Mouse (Mus musculus): ENCODE measurements around the gene Ly75. TPM values are rescaled to one million over a fixed set of nuclear protein-coding genes. Genes with fewer than 3 reads are reported as not detected.

The Ly75 gene
- polyA plus RNA-seq, 1 experiment from 2014 or later, result 2.0 TPM

DNA sequence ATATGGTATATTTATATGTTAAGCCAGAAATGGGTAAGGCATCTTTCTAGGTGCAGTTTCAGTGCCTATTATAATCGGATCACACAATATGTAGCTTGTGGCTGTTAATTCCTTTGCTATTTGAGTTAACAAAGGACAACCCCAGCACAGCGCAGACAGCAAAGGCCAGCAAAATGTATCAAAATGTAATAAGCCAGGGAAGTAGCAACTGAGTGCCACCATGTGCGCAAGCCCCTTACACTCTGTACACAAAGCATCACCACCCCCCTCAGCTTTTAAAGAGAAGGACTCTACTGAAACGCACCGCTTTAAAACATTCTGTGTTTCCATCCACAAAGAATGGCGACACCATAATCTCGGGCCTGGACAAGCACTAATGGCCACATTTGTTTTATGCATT is 37.4 kb downstream of the Ly75 start:
- Histone ChIP-seq H3K4me1 (ENCODE audit: insufficient read depth) (no peaks in the 10 kb centered on the region), H3K27me3 (ENCODE audit: insufficient read depth, low read length) (no peaks in the 10 kb centered on the region), H3K9me3 (ENCODE audit: low read length) (no peaks in the 10 kb centered on the region), H3K27ac (ENCODE audit: low read depth) (no peak overlapping the region), H3K36me3 (replicated peaks; ENCODE audit: insufficient read depth, low read length) (no peaks in the 10 kb centered on the region; the same call in none of the 2 replicates), H3K4me3 (ENCODE audit: low read depth, low read length) (no peak overlapping the region), H3K4me2 (ENCODE audit: low read depth, low read length) (no peak overlapping the region), H3K9ac (replicated peaks) (no peak overlapping the region)
- TF ChIP-seq EP300 (IDR thresholded peaks at IDR 0.05; ENCODE audit: low read depth) (no peak), CTCF (IDR thresholded peaks at IDR 0.05; ENCODE audit: low read depth) (no peak)
- ATAC-seq, result no peak
- DNase-seq, result no peak
- 82% methylated on average over 7 of the region's 7 CpGs for WGBS (ENCODE audit: insufficient replicate concordance)

DNA sequence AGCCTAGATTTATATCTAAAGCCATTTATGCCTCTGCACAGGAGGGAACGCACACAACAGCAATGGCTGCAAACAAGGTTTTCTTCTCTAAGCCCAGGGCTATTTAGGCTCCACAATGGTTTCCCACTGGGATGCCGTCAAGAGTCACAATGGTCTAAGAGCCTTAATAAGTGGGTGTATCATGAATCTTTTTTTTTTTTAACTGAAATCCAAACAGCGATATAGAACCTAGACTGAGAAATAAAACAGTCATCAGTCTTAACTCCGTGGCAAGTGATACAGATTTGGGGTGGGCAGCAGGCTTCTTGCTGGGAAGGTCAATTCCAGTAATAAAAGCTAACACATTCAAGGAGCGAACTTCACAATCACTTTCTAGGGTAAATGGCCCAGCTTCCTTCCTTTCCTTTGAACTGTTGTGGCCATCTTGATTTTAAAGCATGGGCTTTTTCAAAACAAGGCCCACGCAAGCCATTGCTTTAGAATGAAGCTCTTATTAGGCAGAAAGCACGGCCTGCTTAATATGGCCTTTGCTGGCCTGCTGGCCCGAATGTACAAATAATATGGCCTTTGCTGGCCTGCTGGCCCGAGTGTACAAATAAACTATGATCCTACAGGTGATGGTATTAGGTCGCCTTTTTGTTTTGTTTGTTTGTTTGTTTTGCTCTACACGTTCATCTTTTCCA is 39.4 kb downstream of the Ly75 start:
- Histone ChIP-seq H3K4me2 (ENCODE audit: low read depth, low read length) (no peak overlapping the region), H3K36me3 (replicated peaks; ENCODE audit: insufficient read depth, low read length) (no peaks in the 10 kb centered on the region; the same call in 1 of the 2 replicates), H3K9ac (replicated peaks) (no peak overlapping the region), H3K27me3 (ENCODE audit: insufficient read depth, low read length) (no peaks in the 10 kb centered on the region), H3K27ac (ENCODE audit: low read depth) (no peak overlapping the region), H3K4me1 (ENCODE audit: insufficient read depth) (no peaks in the 10 kb centered on the region), H3K4me3 (ENCODE audit: low read depth, low read length) (no peak overlapping the region), H3K9me3 (ENCODE audit: low read length) (no peaks in the 10 kb centered on the region)
- WGBS (ENCODE audit: insufficient replicate concordance), result 79% methylated on average over 11 of the region's 11 CpGs
- no peak for TF ChIP-seq CTCF (IDR thresholded peaks at IDR 0.05; ENCODE audit: low read depth)
- TF ChIP-seq EP300 (IDR thresholded peaks at IDR 0.05; ENCODE audit: low read depth), result no peak
- ATAC-seq (no peak), DNase-seq (no peak)

DNA sequence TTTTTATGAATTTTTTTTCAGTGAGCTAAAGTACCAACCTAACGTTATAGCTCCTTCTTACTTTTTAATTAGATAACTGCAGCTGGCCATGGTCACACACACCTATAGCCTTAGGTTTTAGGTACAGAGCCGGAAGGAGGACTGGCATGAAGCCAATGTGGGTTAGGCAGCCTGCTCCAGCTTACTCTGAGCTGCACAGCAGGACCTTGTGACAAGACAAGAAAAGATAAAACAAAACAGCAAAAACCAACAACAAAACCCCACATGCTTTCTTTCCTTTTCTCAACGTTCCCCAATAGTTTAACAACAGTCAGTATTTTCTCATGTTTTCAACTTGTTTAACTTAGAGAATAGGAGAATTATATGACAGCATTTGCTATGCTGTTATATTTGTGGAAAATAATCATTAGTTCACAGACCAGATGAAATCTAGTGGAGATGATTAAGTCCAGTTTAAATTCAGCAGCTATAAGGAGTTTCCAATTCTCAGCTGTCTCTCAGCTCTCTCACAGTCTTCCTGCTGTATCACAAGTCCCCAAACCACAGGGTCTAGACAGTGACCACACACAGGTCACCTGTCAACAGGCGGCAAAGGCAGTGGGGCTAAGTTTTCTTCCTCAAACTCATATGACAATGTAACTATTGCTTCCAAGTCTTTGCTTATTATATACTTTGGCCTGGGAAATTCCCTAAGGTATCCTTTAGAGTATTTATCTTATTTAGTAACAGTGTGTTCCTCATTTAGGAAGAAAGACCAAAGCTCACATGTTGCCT is 40.8 kb downstream of the Ly75 start:
- no peaks in the 10 kb centered on the region for H3K36me3 ChIP-seq (replicated peaks; ENCODE audit: insufficient read depth, low read length)
- H3K9ac ChIP-seq (replicated peaks), result no peak overlapping the region
- no peak overlapping the region for H3K4me2 ChIP-seq (ENCODE audit: low read depth, low read length)
- WGBS (ENCODE audit: insufficient replicate concordance), result 50% methylated on average over 4 of the region's 4 CpGs
- TF ChIP-seq EP300 (IDR thresholded peaks at IDR 0.05; ENCODE audit: low read depth), result no peak
- no peak for TF ChIP-seq CTCF (IDR thresholded peaks at IDR 0.05; ENCODE audit: low read depth)
- no peak overlapping the region for H3K4me3 ChIP-seq (ENCODE audit: low read depth, low read length)
- DNase-seq (no peak), ATAC-seq (no peak)
- no peaks in the 10 kb centered on the region for H3K27me3 ChIP-seq (ENCODE audit: insufficient read depth, low read length)
- no peaks in the 10 kb centered on the region for H3K9me3 ChIP-seq (ENCODE audit: low read length)
- no peak overlapping the region for H3K27ac ChIP-seq (ENCODE audit: low read depth)
- H3K4me1 ChIP-seq (ENCODE audit: insufficient read depth), result no peaks in the 10 kb centered on the region

DNA sequence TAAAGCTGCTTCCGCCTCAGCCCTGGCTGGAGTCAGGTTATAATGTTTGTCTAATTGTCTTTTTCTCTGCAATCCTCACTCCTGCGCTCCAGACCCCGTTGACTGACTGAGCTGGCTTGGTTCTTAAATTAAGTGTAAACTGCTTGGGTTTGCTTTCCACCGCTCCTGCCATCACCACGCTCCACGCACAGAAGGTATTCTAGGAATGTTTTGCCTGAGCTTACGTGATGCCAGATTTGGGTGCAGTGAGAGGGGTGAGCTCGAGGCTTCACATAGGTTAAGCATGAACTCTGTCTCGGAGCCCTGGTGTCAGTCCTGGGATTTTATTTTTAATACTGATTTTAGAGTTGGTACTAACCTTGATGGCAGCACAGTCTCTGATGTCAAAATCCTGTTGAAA is 45.2 kb downstream of the Ly75 start:
- DNase-seq, result no peak
- Histone ChIP-seq H3K4me2 (ENCODE audit: low read depth, low read length) (no peak overlapping the region), H3K27me3 (ENCODE audit: insufficient read depth, low read length) (no peaks in the 10 kb centered on the region), H3K36me3 (replicated peaks; ENCODE audit: insufficient read depth, low read length) (0 out of 2 replicates have a peak, but pooled peaks cover 3% of the 10 kb centered on the region), H3K9me3 (ENCODE audit: low read length) (no peaks in the 10 kb centered on the region), H3K27ac (ENCODE audit: low read depth) (no peak overlapping the region), H3K4me1 (ENCODE audit: insufficient read depth) (no peaks in the 10 kb centered on the region), H3K9ac (replicated peaks) (no peak overlapping the region), H3K4me3 (ENCODE audit: low read depth, low read length) (no peak overlapping the region)
- TF ChIP-seq CTCF (IDR thresholded peaks at IDR 0.05; ENCODE audit: low read depth), result no peak
- TF ChIP-seq EP300 (IDR thresholded peaks at IDR 0.05; ENCODE audit: low read depth), result no peak
- WGBS (ENCODE audit: insufficient replicate concordance), result 75% methylated on average over 9 of the region's 9 CpGs
- no peak for ATAC-seq

DNA sequence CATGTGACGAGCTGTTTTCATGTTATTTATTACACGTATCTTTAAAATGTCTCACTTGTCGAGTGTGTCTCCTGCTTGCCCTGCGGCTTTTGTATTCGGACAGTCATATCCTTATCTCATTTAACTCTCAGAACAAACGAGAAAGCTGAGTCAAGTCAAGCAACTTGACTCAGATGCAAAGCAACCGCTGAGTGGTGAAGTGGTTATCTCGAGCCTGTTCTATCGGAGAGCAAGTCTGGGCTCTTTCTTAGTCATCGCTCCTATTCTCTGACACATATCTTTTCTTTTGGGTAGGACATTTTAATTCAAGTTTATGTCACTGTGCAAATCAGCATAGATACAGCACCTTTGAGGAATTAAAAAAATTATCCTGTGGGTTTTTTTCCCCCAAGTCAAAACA is 54.5 kb downstream of the Ly75 start:
- 73% methylated on average over 10 of the region's 10 CpGs for WGBS (ENCODE audit: insufficient replicate concordance)
- DNase-seq (no peak), ATAC-seq (no peak)

DNA sequence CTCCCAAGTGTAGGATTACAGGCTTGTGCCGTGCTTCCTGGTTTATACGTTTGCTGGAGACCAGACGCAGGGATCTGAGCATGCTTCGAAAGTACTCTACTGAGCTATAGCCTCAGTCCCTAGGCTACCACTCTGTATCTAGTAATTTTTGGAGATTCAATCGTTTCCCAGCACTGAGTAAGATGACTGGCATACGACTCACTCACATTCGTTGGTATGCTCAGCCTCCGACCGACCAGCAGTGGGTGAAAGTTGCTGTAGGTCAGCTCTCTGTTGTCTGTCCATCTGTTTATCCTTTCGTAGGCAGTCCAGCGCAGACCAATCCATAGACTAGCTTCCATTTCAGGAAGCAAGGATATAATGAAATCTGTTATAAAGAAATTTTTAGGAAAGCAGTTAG is 55.5 kb downstream of the Ly75 start:
- ATAC-seq (no peak), DNase-seq (no peak)
- Histone ChIP-seq H3K27me3 (ENCODE audit: insufficient read depth, low read length) (no peaks in the 10 kb centered on the region), H3K4me3 (ENCODE audit: low read depth, low read length) (no peak overlapping the region), H3K27ac (ENCODE audit: low read depth) (no peak overlapping the region), H3K4me2 (ENCODE audit: low read depth, low read length) (no peak overlapping the region), H3K4me1 (ENCODE audit: insufficient read depth) (no peaks in the 10 kb centered on the region), H3K36me3 (replicated peaks; ENCODE audit: insufficient read depth, low read length) (no peaks in the 10 kb centered on the region), H3K9me3 (ENCODE audit: low read length) (no peaks in the 10 kb centered on the region), H3K9ac (replicated peaks) (no peak overlapping the region)
- 84% methylated on average over 11 of the region's 11 CpGs for WGBS (ENCODE audit: insufficient replicate concordance)
- TF ChIP-seq EP300 (IDR thresholded peaks at IDR 0.05; ENCODE audit: low read depth) (no peak), CTCF (IDR thresholded peaks at IDR 0.05; ENCODE audit: low read depth) (no peak)

More for the DNA sequence above, 54.5 kb downstream of the Ly75 start:
- Histone ChIP-seq H3K9me3 (ENCODE audit: low read length) (no peaks in the 10 kb centered on the region), H3K4me2 (ENCODE audit: low read depth, low read length) (no peak overlapping the region), H3K9ac (replicated peaks) (no peak overlapping the region), H3K36me3 (replicated peaks; ENCODE audit: insufficient read depth, low read length) (no peaks in the 10 kb centered on the region), H3K27ac (ENCODE audit: low read depth) (no peak overlapping the region), H3K27me3 (ENCODE audit: insufficient read depth, low read length) (no peaks in the 10 kb centered on the region), H3K4me1 (ENCODE audit: insufficient read depth) (no peaks in the 10 kb centered on the region), H3K4me3 (ENCODE audit: low read depth, low read length) (no peak overlapping the region)
- TF ChIP-seq EP300 (IDR thresholded peaks at IDR 0.05; ENCODE audit: low read depth) (no peak), CTCF (IDR thresholded peaks at IDR 0.05; ENCODE audit: low read depth) (no peak)
